In the genomic region with DNA sequence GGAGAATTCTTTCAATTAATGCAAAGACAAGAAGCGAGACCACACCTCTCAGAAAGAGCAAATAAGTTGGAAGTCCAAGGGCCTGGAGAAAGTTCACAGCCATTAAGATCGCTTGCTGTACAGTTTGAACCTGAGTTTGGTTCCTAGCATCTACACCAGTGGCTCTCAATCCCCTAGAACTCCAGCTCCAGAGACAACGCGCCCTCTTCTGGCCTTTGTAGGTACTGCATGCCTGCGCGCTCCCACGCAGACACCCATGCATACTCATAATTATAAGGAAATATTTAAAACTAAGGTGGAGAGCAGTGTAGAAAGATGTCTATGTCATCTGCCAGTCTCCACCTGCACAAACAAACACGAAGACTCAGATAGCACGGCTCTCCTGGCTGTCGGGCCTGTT, we compare ENCODE assay signal across 9 mouse cellular contexts.
DNase-seq lines count a peak whose midpoint lies in the region; TF ChIP-seq lines count a peak whose summit lies in the region.
"Had no signal": no experiment of that assay in that cellular context is flagged by ENCODE, and none has a peak within 500 bp of the region (broad histone marks: within the 10 kb centered on the region; RNA-seq: fewer than 3 reads in every experiment).

No protein-coding gene starts in this region.

- DNase-seq in gastrocnemius, postnatal 10 days, result peak; percentile 54
- DNase-seq in gastrocnemius, postnatal 14 days, result no peak
- DNase-seq in ovary, postnatal 36 days (ENCODE audit: low spot score), result peak; percentile 33
- DNase-seq in ovary, adult 18-20 months (ENCODE audit: low spot score), result no peak
- DNase-seq in left cerebral cortex, postnatal 4 days, result peak; percentile 40
- peak in 1 of 2 experiments; percentile 19 for DNase-seq in spleen, adult 2 months (ENCODE audit: low read depth in 1 of 2, low spot score in 2 of 2)
- DNase-seq in gastrocnemius, postnatal 25 days, result no peak

- H3K27ac ChIP-seq in bone marrow, adult 2 months (ENCODE audit: control insufficient read depth, insufficient read depth, low read depth, low read length, poor library complexity), result no peak overlapping the region
- H3K27ac ChIP-seq in spleen, adult 2 months (ENCODE audit: insufficient read depth, low read length), result no peak overlapping the region
- H3K27ac ChIP-seq: neural tube, embryonic 13.5 days had no signal

- intact Hi-C loops in gastrocnemius, postnatal 14 days (cut with DNase I; ENCODE audit: low total_unique reads), result no loop called here
- intact Hi-C loops in left cerebral cortex, postnatal 4 days (cut with DNase I), result no loop called here

- WGBS in bone marrow, adult 2 months, result 59% methylated on average over 10 of the region's 10 CpGs
- 61% methylated on average over 10 of the region's 10 CpGs for WGBS in spleen, adult 2 months

- H3K36me3 ChIP-seq in spleen, adult 2 months (ENCODE audit: control insufficient read depth, insufficient read depth, low read length), result no peaks in the 10 kb centered on the region
- H3K36me3 ChIP-seq: neural tube, embryonic 13.5 days had no signal

- no peak for TF ChIP-seq POLR2A in bone marrow, adult 2 months (IDR thresholded peaks at IDR 0.05; ENCODE audit: borderline replicate concordance, control insufficient read depth, low read depth, low read length)
- no peak for TF ChIP-seq POLR2A in spleen, adult 2 months (IDR thresholded peaks at IDR 0.05; ENCODE audit: low read depth, low read length)

- no peaks in the 10 kb centered on the region for H3K4me1 ChIP-seq in bone marrow, adult 2 months (ENCODE audit: control insufficient read depth, insufficient read depth, low read length)
- no peaks in the 10 kb centered on the region for H3K4me1 ChIP-seq in spleen, adult 2 months (ENCODE audit: control insufficient read depth, insufficient read depth, insufficient read length)
- H3K4me1 ChIP-seq: neural tube, embryonic 13.5 days had no signal

- TF ChIP-seq CTCF in bone marrow, adult 2 months (IDR thresholded peaks at IDR 0.05; ENCODE audit: control insufficient read depth, insufficient read depth, low read length), result peak; percentile 70
- peak; percentile 58; the same call in 1 of the 2 replicates for TF ChIP-seq CTCF in spleen, adult 2 months (IDR thresholded peaks at IDR 0.05; ENCODE audit: extremely low read depth, insufficient read depth, insufficient read length, insufficient replicate concordance)

- no peak overlapping the region for H3K4me3 ChIP-seq in bone marrow, adult 2 months (replicated peaks; ENCODE audit: control insufficient read depth, low read depth, low read length)
- no peak overlapping the region for H3K4me3 ChIP-seq in spleen, adult 2 months (ENCODE audit: extremely low read depth, insufficient read depth, insufficient read length)
- H3K4me3 ChIP-seq: neural tube, embryonic 13.5 days had no signal

- no peaks in the 10 kb centered on the region for H3K27me3 ChIP-seq in spleen, adult 2 months (ENCODE audit: control insufficient read depth, insufficient read depth, low read length)
- H3K27me3 ChIP-seq: neural tube, embryonic 13.5 days had no signal

Comparison
In these comparisons a context has a peak if more than half of its experiments do, and no peak if none do; other contexts are left out.
1. DNase-seq: peak in gastrocnemius, postnatal 10 days (single experiment), ovary, postnatal 36 days (single experiment) and left cerebral cortex, postnatal 4 days (single experiment); none in gastrocnemius, postnatal 14 days (single experiment), ovary, adult 18-20 months (single experiment) and gastrocnemius, postnatal 25 days (single experiment).